Mouse (Mus musculus) heart, adult 18-20 months (tissue): ENCODE measurements around the gene Rwdd3. TPM values are rescaled to one million over a fixed set of nuclear protein-coding genes. Genes with fewer than 3 reads are reported as not detected.

Experiments
- DNase-seq, 2 experiments: peaks; one replicate each; pipeline ENCODE4 v3.0.0; 2021 to 2022; ENCODE audit warnings: mixed read lengths in 1 of 2
- total RNA-seq, 2 experiments: library from RNA; stranded (reverse); gene quantifications; 2 replicates each; pipeline ENCODE4 v1.2.3; 2021

Rwdd3 gene
- total RNA-seq, 2 experiments from 2014 or later = 2.1 to 2.3 TPM

GRCm38 (mm10) chr3:121160424-121160823 lies 11.1 kb downstream of the Rwdd3 start:
- no peak for DNase-seq

- no peak for DNase-seq
These were observed 11.9 kb downstream of the Rwdd3 start for GRCm38 (mm10) chr3:121159566-121159965.

GRCm38 (mm10) chr3:121158901-121159351 lies 12.6 kb downstream of the Rwdd3 start:
- DNase-seq = no peak

GRCm38 (mm10) chr3:121157546-121158330 lies 13.8 kb downstream of the Rwdd3 start:
- no peak for DNase-seq

DNA sequence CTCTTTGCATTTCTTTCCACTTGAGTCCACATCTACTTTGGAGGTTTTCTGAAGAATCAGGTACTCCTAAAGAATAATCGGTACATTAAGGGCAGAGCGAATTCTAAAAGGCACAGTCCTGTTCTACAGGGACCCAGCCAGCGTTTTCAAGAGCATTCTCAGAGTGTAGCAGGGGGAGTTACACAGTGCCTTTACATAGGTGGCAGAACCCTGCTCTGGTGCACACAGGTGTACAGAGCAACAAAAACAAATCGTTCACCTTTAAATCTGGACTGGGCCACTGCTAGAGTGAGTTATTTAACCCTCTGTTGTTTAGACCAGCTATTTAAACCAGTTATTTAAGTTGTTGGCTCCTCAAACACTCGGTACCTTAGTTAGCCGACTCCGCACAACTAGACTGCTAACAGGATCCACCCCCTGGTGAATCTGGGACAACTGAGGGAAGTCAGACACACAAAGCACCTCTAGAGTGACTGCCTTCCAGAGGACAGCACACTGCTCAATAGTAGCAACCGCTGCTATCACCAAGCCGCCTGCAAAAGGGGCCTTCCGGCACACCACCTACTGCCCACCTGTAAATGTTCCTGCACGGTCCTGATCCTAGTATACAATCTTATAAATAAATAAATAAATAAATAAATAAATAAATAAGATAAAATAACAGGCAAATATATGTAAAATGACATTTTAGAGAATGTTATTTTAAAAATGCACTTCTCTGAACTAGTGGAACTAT lies 14.9 kb downstream of the Rwdd3 start:
- DNase-seq = no peak

- no peak for DNase-seq
These were observed 15.5 kb downstream of the Rwdd3 start for GRCm38 (mm10) chr3:121156043-121156442.

DNA sequence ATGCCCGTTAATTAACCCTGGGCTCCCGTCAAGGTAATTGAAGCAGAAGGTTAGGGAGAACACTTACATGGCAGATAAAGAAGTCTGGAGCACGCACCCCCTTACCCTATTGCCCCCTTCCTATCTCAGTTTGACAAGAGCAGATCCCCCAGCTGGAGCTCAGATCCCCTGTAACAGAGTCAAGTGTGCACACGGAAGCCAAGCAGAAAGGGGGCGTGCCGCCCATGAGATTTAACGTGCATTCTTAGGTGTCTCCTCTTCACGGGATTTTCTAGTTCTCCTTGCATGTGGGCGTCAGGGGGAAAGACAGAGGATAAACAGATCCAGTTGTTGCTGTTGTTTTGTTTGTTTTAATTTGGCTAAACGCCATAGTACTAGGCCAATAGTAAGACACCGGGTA lies 37.6 kb downstream of the Rwdd3 start:
- DNase-seq = no peak

GRCm38 (mm10) chr3:121133039-121133438 lies 38.5 kb downstream of the Rwdd3 start:
- DNase-seq = no peak

GRCm38 (mm10) chr3:121127171-121127570 lies 44.3 kb downstream of the Rwdd3 start:
- DNase-seq = no peak

DNA sequence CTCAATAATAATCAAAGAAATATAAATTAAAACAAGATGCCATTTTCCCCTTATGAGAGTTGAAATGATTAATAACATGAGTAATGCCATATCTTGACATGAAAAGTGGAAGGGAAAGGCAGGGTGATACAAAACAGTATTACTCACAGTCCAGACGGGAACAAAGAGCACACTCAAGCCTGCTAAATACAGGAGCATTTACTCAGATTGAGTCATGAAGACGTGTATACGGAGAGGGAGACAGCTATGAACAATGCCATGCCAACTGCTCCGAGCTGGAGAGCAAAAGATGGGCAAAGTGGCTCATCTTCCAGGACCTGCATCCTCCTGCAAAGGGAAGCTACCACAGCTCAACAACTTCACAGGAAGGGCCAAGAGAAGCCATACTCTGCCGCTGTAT lies 45.0 kb downstream of the Rwdd3 start:
- DNase-seq = no peak

- DNase-seq = no peak
These were observed 50.4 kb downstream of the Rwdd3 start for GRCm38 (mm10) chr3:121121072-121121471.

DNA sequence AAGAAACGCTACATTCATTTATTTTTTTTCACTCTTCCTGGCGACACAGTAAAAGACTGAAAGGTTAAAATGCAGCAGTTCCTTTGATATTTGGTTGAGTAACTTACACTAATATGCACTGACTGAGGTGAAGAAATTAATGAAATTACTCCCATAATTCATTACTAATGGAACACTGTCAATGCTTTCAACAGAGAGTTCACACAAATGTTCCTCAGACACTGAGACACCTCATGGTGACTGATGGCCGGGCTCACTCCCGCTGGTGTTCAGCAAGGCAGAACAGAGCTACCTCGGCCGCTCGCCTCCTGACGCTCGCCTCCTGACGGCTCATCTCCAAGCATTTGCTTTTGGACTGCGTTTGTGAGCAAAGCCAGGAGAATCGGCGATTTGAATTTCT lies 54.9 kb downstream of the Rwdd3 start:
- no peak for DNase-seq

GRCm38 (mm10) chr3:121116067-121116466 lies 55.4 kb downstream of the Rwdd3 start:
- DNase-seq = no peak

GRCm38 (mm10) chr3:121111068-121111467 lies 60.4 kb downstream of the Rwdd3 start:
- DNase-seq = no peak

DNA sequence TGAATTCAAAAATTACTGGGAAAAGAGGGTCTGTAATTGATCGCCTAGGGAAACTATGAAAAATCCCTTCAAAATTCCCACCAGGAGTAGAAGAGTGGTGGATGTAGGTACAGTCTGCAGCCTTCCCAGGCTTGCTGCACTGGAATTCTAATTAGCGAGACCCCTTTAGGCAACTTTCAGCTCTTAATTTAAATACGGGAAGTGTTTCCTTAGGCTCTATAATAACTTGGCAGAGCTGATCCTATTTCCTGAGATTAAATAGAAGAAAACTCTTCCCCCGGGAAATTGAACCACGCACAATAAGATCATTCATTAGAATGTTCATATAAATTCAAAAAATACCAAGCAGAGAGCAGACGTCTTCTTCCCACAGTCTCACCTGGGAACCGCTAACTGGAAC lies 61.1 kb downstream of the Rwdd3 start:
- no peak for DNase-seq

- DNase-seq = no peak
These were observed 64.0 kb downstream of the Rwdd3 start for GRCm38 (mm10) chr3:121107481-121107880.

- no peak for DNase-seq
These were observed 66.1 kb downstream of the Rwdd3 start for GRCm38 (mm10) chr3:121105408-121105708.

Other genes with a start within 250 kb of the Rwdd3 start
- 1 to 10 TPM; 1.3 to 1.7 TPM for gene Tmem56, start 111.4 kb upstream of the Rwdd3 start, total RNA-seq
- 10 to 100 TPM; 12.4 to 13.5 TPM for gene Alg14, start 120.1 kb upstream of the Rwdd3 start, total RNA-seq